Mouse (Mus musculus) cortical plate, adult 2 months (tissue): ENCODE measurements around the gene Mapk13.

Experiments
- CTCF ChIP-seq: fragments of 200-500 bp; IDR thresholded peaks from 2 replicates; pipeline ENCODE4 v1.5.1; 2011; ENCODE audit warnings: mild to moderate bottlenecking, control low read depth, low read length; ENCODE audit not compliant: insufficient read depth; ENCODE audit errors: extremely low read depth
- POLR2A ChIP-seq: fragments of 200-500 bp; IDR thresholded peaks from 2 replicates; pipeline ENCODE4 v1.6.1; 2011; ENCODE audit warnings: mild to moderate bottlenecking, low read length, control low read depth; ENCODE audit not compliant: insufficient read depth; ENCODE audit errors: extremely low read depth

DNA sequence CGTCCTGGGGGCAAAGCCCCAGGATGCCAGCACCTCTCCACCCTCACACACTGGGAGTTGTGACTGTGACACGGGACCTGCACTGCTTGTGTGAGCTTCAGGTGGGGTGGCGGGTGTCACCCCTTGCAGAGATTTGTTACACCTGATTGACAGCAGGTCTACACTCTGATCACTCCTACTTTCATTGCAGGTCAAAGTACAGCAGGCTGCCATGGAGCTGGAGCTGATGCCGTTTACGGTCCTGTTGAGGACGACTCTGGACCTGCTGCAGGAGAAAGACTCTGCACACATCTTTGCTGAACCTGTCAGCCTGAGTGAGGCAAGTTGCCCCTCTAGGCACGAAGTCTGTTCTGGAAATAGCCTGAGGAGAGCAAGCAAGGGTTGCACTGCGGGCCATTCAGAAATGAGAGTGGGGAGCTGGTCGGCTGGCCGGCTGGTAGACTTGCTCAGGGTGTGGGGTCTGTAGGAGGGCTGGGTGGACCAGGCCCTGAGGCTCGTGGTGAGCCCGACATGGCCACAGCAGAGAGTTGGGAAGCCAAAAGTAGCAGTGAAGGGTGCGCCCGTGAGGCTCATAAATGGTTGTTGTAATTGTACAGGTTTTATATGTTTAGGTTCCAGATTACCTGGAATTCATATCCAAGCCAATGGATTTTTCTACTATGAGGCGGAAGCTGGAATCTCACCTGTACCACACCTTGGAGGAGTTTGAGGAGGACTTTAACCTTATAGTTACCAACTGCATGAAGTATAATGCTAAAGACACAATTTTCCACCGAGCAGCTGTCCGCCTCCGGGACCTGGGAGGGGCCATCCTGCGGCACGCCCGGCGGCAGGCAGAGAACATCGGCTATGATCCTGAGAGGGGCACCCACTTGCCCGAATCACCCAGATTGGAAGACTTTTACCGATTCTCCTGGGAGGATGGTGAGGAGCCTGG, 48.0 kb downstream of the Mapk13 start:
- TF ChIP-seq POLR2A (no peak), CTCF (no peak)
